Mouse (Mus musculus) gastrocnemius, adult 2 months (tissue): ENCODE measurements around the gene Ergic1. TPM values are rescaled to one million over a fixed set of nuclear protein-coding genes. Genes with fewer than 3 reads are reported as not detected.

Experiments used
- DNase-seq: peaks from one replicate; pipeline ENCODE4 v3.0.0; 2022
- H3K27ac ChIP-seq: fragments of 200-600 bp; 2 replicates; pipeline ENCODE4 v1.8.1; 2022; ENCODE audit warnings: mild to moderate bottlenecking
- H3K4me3 ChIP-seq: fragments of 200-600 bp; 2 replicates; pipeline ENCODE4 v1.8.1; 2022; ENCODE audit warnings: mild to moderate bottlenecking, moderate library complexity
- CTCF ChIP-seq: fragments of 200-600 bp; IDR thresholded peaks from 2 replicates; pipeline ENCODE4 v1.8.1; 2022; ENCODE audit warnings: antibody characterized with exemption, mild to moderate bottlenecking, moderate library complexity
- intact Hi-C: fragments of 180-260 bp; cut with DNase I; formaldehyde crosslinking; loops from one replicate; pipeline ENCODE4 v1.15.1; 2025
- total RNA-seq, 2 experiments: library from RNA; stranded (reverse); gene quantifications; 2 replicates each; pipeline ENCODE4 v1.2.3; 2021

Ergic1 gene
- total RNA-seq, 2 experiments from 2014 or later = 40.3 to 60.3 TPM

DNA sequence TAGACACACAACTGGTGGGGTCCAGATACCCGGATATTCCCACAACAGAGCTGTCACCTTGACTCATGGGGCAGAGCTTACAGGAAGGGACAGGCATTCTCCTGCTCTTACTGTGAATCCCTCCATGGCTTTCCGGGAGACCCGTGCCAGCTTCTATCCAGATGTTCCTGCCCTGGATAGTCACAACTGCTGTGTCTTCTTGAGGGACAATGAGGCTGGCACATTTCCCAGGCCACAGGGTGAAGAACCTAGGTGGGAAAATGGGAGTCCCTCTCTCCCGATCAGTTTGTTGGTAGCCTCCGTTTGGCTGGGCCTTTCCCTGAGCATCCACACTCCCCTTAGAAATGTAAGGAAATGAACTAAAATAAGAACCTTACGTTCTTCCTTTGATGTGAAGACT lies 32.5 kb upstream of the Ergic1 start:
- Histone ChIP-seq H3K4me3 (no peak overlapping the region), H3K27ac (peak overlapping the region; percentile 89)
- peak; percentile 18 for DNase-seq
- TF ChIP-seq CTCF = no peak
- intact Hi-C loops = loop anchor here (2.0 kb wide), 1 partner anchor 20 kb away; no protein-coding TSS in a partner anchor

DNA sequence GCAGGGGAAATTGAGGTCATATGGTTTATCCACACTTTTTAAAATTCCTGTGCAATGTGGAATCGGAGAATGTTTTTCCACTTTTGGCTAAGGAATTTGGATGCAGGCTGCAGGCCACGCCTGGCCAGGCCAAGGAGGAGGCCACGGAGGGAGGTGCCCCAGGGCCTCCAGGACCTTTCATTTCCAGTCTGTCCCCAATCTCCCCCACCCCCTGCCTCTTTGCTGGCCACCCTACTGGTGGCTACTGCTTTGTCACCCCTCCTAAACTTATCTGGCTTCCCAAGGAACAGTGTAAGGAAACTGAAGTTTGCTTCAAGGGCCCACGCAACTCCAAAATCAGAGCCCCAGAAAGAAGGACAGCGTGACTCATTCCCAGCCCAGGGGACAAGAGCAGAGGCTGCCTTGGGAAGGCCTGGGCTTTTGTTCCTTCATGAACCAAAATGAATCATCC lies 31.5 kb upstream of the Ergic1 start:
- peak overlapping the region; percentile 89 for H3K27ac ChIP-seq
- intact Hi-C loops = loop anchor here (2.0 kb wide), 1 partner anchor 21 kb away; no protein-coding TSS in a partner anchor
- peak; percentile 80 for DNase-seq
- H3K4me3 ChIP-seq = no peak overlapping the region
- no peak for TF ChIP-seq CTCF

DNA sequence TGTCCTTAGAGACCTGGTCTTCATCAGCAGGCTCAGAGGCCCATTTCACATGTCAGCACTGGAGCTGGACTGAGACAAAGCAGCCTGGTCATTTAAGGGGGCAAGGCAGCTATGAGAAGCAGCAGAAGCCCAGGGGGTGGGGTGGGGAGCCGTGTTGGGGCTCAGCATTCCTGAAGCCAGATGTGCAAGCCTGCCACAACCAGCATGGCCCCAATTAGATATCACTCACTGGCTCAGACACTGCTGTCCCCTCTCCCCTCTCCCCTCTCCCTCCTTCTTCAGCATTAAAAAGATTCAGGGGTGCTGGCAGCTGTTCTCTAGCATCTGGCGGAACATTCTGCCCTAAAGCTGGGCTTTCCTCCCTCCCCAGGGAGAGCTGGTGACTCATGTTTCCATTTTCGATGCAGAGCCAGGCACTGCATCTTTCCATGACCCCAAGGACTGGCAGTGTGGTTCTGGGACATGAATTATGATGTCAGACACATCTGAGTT lies 30.7 kb upstream of the Ergic1 start:
- Histone ChIP-seq H3K27ac (peak overlapping the region; percentile 89), H3K4me3 (peak overlapping the region; percentile 33)
- no peak for TF ChIP-seq CTCF
- intact Hi-C loops = no loop called here
- peak; percentile 89 for DNase-seq

DNA sequence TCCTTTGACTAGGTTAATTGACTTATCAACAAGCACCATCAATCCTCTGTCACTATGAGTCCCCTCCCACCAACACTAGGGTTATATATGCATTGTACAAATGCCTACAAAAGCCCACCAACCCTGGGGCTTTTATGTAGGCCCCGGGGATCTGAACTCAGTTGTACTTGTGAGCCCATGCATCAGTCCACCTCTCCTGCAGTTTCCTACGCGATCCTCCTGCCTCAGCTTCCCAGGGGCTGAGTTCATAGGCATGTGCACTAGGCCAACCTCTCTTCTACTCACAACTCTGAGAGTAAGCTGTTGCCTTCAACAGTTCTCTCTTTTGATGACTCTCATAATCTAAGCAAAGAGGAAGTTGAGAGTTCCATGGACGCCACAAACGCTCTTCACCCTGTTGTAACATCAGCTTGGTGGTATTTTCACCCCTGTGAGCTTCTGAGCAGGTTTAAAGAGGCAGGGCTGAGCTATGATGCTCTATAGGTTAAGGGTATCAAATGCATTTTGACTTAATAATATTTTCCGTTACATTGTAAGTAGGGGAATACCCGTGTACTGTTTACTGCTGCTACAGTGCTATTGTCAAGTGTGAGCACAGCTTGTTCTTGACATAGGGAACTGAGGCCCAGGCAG lies 29.8 kb upstream of the Ergic1 start:
- DNase-seq = no peak
- intact Hi-C loops = no loop called here
- no peak for TF ChIP-seq CTCF
- Histone ChIP-seq H3K4me3 (no peak overlapping the region), H3K27ac (peak overlapping the region; percentile 89)

DNA sequence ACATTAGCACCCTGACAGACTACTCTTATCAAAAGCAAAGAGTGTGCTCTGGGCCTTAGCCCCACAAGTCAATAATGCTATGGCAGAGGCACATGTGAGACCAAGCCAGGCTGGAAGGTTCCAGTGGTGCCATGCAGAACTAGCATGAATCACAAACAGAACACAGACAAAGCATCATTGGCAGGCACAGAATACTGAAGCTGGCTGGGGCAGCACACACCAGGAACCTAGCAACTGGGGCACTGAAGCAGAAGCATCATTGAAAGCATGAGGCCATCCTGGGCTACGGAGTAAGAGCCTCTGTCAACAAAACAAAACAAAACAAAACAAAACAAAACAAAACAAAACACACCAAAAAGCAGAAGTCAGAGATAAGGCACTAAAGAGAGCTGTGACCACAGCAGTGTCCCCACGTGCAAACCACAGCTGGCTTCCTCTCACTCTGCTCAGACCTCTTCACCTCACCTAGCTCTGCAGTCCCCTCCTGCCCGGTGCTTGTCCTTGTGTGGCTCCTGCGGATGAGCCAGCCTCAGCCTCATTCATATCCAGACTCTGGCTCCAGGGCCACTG lies 28.7 kb upstream of the Ergic1 start:
- H3K27ac ChIP-seq = peak overlapping the region; percentile 89
- intact Hi-C loops = no loop called here
- no peak for DNase-seq
- no peak for TF ChIP-seq CTCF
- no peak overlapping the region for H3K4me3 ChIP-seq

DNA sequence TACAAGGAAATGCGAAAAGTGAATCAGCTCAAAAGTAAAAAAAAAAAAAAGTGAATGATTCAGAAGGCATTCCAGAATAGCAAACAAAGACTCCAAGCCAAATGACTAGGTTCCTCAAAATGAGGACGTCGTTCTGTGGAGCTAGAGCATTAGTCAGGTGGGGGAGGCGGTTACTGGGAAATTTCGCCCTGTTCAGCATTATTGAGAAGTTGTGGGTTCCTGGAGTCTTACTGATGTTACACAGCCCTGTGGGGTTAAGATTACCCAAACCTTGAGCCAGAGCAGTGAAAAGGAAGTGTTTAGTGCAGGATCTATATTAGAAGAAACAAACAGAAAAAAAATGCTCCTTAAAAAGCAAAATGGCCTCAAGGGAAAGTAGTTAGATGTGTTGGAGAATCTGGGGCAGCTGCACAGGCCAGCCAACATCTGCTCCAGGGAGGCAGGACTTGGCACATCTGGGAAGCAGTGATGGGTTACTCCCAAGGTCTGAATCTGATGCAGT lies 27.4 kb upstream of the Ergic1 start:
- H3K27ac ChIP-seq = peak overlapping the region; percentile 89
- DNase-seq = peak; percentile 62
- H3K4me3 ChIP-seq = no peak overlapping the region
- intact Hi-C loops = no loop called here
- no peak for TF ChIP-seq CTCF

DNA sequence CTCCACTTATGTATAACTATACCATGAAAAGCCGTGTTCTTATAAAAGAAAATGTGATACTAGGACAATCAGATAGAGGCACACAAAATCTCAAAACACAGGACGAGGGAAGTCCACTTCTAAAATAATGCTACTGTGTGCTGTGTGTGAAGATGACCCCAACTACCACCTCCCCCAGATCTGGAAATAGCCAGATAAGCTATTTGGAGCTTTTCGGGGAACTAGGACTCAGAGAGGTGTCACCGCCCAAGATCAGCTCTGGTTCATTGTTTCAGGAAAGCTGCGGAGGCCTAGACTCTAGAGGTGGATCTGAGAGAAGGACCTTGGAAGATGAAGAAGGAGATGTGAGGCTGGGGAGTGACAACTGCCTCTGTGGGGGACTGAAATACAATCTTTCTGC lies 26.6 kb upstream of the Ergic1 start:
- Histone ChIP-seq H3K27ac (peak overlapping the region; percentile 89), H3K4me3 (no peak overlapping the region)
- intact Hi-C loops = no loop called here
- no peak for TF ChIP-seq CTCF
- DNase-seq = no peak

DNA sequence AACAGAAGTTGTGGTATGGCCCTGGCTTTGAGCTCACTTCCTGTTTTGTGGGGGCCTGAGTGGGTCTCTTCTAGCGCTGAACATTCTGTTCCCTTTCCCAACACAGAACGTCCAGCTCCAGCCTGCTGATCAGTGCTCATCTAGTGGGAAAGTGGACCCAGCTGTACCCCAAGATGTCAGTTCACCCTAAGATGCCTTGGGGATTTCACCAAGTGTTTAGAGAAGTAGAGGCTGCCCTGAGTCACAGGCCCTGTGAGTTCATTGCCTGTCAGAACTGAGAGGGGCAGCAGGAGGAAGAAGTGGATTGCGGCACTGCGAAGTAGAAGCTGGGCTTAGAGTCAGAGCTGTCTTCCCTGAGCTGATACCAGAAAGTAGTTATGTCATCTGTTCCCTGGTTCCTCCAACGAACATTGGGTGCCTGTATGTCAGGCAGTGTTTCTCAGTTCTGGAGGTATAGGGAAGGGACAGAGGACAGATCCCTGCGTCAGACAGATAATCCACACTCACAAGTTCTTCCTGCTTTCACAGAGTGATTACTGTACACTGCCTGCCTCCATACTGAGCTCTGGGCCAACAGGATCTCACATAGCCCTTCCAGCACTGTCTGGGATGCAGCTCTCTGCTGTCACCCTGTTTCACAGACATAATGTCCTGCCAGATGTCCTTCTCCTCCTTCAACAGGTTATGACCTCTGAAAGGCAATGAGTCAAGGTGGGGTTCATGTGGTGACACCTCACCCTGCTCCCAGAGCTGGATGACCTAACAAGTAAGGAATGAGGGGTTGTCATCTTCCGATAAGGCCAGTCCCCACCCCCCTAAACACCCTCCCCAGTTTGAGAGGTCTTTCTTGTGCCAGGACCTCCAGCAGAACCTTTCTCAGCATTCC lies 25.8 kb upstream of the Ergic1 start:
- peak overlapping the region; percentile 89 for H3K27ac ChIP-seq
- TF ChIP-seq CTCF = no peak
- intact Hi-C loops = no loop called here
- no peak for DNase-seq
- no peak overlapping the region for H3K4me3 ChIP-seq

DNA sequence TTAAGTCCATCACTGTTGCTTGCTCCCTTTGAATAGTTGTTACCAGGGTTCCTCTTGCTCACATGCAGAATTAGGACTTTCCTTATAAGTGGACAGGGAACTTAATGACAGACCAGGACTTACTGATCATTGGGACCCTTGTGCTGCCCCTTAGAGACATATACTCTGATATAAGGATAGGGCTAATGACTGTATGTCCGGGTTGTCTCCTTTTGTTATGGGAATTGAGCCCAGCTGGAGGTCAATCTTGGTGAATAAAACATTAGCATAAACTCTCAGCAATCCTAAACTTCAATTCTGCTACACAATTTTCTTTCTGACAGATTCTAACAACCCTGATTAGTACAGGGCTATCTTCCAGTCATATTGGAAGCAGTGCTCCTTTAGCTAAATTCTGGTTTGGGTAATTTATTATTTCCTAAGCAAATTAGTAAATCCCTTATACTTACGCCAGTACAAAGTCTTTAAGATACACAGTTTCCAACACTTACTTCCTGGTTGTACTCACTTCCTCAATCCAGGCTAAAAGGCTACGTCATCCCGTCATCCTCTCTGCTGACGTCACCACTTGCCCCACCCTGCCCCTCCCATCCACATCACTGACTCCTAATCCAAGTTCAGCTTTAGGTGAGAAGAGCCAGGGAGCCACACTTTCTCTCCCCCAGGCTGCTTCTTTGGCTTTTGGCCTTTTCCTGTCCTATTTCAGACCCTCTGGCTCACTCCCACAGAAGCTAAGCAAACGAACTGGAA lies 23.4 kb upstream of the Ergic1 start:
- no peak for TF ChIP-seq CTCF
- intact Hi-C loops = no loop called here
- Histone ChIP-seq H3K4me3 (no peak overlapping the region), H3K27ac (peak overlapping the region; percentile 20)
- no peak for DNase-seq

DNA sequence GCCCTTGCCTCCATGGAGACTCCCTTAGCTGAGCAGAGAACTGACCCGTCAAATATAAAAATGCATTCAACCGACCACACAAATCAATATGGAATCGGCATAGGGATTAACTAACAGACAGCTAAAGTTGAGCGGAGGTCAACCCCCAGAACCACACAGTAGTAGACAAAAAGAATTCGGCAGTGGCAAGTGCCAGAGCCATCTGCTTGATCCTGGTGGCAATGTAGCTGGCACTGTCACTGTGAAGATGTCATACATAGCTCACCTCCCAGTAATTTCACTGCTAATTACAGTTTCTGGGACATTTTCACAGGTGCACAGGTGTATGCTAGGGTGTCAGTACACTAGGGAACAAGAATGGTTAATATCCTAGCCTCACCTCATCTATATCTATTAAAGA lies 21.2 kb upstream of the Ergic1 start:
- TF ChIP-seq CTCF = no peak
- intact Hi-C loops = no loop called here
- Histone ChIP-seq H3K4me3 (no peak overlapping the region), H3K27ac (peak overlapping the region; percentile 1; the same call in 1 of the 2 replicates)
- no peak for DNase-seq

DNA sequence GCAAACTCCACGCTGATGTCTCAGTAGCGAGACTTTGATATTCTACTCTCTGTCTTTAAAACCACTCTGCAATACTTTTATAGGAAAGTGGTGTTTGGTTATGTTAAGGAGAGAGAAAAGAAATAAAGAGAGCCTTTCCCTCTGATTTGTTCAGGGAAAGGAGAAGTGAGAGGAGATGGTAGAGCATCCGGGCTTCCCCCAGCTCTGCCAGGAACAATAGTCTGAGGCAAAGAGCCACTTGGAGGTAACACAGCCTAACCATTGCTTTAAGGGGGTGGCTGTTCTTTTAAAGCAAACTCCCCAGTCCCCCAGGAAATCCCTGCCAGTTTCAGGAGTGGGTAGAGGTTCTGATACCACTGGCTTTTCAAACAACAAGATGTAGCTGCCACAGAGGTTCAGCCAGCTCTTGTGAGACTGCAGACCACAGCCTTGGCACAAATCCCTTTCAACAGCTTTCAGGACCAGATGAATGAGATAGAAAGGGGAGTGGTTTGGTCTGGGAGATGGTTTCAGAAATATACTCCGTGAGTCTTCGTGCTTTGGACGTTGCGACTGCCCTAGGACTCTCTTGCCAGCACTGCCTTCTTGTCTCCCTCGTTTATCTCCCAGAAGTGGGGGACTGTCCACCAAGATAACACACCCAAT lies 16.8 kb upstream of the Ergic1 start:
- no peak for TF ChIP-seq CTCF
- Histone ChIP-seq H3K27ac (peak overlapping the region; percentile 25; the same call in 1 of the 2 replicates), H3K4me3 (no peak overlapping the region)
- no peak for DNase-seq
- intact Hi-C loops = no loop called here
